Mouse (Mus musculus): ENCODE measurements around the gene Nacc2. TPM values are rescaled to one million over a fixed set of nuclear protein-coding genes. Genes with fewer than 3 reads are reported as not detected.

Nacc2 gene
- polyA plus RNA-seq (2016; fragmentation: Nextera tagmentation; extraction: Ambion mirVana): 5.1 and 5.4 TPM in 2 replicates

DNA sequence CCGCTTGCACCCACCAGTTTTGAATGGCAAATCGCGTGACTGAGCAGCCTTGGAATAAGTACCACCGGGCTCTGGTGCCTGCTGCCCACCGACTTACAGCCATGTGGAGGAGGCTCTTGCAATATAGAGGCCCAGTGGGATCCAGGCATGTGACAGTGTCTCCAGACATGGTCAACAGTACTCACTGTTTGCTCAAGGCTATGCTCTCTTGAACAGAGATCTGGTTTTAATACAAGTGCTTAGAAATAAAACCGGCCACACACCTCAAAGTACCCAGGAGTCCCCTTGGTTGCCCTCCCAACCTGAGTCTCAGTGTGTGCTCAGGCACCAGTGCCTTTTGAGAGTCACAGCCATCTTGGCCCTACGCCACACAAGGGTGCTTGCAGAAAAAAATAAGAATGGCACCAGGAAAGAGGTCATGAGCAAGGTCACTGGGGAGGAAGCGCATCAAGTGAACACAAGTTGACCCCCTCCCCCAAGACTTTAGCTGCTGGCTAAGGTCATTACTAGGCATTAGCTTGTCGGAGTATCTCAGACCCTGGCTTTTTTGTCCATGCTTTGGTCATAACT is at the start of gene Nacc2:
Gene Nacc2, minus strand, starts transcription at position 142 of the 570 bp plus-strand sequence.
- Histone ChIP-seq H3K4me1 (peaks cover 37% of the 10 kb centered on the region), H3K36me3 (no peaks in the 10 kb centered on the region), H3K9me3 (no peaks in the 10 kb centered on the region), H3K27me3 (ENCODE audit: insufficient read depth, poor library complexity, severe bottlenecking) (peaks cover 51% of the 10 kb centered on the region), H3K4me3 (peak within 1 kb of the TSS; percentile 85), H3K27ac (peak within 1 kb of the TSS; percentile 89)
- 23% methylated on average over 9 of the region's 9 CpGs for WGBS
- no peak for DNase-seq (ENCODE audit: low spot score)

GRCm38 (mm10) chr2:26172166-26172565 is 49.1 kb upstream of the Nacc2 start:
- H3K4me1 ChIP-seq: peaks cover 50% of the 10 kb centered on the region
- no peak for DNase-seq (ENCODE audit: low spot score)
- no peak overlapping the region for H3K4me3 ChIP-seq
- no peak overlapping the region for H3K27ac ChIP-seq
- peaks cover 58% of the 10 kb centered on the region for H3K27me3 ChIP-seq (ENCODE audit: insufficient read depth, poor library complexity, severe bottlenecking)
- H3K9me3 ChIP-seq: no peaks in the 10 kb centered on the region
- WGBS: 80% methylated on average over 2 of the region's 2 CpGs
- H3K36me3 ChIP-seq: no peaks in the 10 kb centered on the region

- Histone ChIP-seq H3K4me3 (no peak overlapping the region), H3K27me3 (ENCODE audit: insufficient read depth, poor library complexity, severe bottlenecking) (peaks cover 53% of the 10 kb centered on the region), H3K9me3 (no peaks in the 10 kb centered on the region), H3K27ac (no peak overlapping the region), H3K36me3 (no peaks in the 10 kb centered on the region), H3K4me1 (peaks cover 32% of the 10 kb centered on the region)
- DNase-seq (ENCODE audit: low spot score): no peak
- WGBS: 61% methylated on average over 2 of the region's 2 CpGs
Observed at GRCm38 (mm10) chr2:26170376-26170775, 47.4 kb upstream of the Nacc2 start.

DNA sequence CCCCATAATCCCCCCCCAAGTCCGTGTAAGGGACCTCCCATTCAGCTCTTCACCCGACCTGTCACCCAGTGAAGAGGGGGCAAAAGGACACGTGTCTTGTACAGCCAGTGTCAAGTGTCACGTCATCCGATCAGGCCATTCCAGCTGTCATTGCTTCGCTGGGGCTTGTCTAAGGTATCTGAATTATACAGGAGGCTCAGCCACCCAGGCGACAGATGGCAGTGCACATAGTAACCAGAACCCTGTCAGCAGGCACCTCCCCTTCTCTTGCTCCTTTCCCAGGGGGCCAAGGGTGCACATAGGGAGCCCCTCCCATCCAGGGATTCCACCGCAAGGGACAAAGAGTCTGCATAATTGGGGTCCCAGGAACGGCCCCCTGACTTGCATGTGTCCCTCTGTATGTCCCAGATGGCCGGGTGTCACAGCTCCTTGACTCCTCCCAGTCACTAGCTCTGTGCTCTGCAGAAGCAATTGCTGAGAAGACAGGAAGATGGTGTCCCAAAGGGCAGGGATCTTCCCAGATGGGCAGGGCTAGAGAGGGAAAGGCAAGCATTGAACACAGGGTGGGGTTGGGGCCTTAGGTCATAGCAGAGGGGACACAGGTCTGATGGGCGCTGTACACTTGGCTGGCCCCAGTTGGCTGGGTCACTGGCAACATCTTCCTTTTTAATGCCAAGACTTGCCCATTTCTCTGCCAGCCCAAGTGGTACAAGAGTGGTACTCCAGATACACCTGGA is 46.0 kb upstream of the Nacc2 start:
- H3K4me3 ChIP-seq: 0 out of 2 replicates have a peak overlapping the region, but pooled peaks have one; percentile 6
- 30% methylated on average over 11 of the region's 11 CpGs for WGBS
- peak overlapping the region; percentile 17; the same call in 1 of the 2 replicates for H3K27ac ChIP-seq
- no peak for DNase-seq (ENCODE audit: low spot score)
- no peaks in the 10 kb centered on the region for H3K36me3 ChIP-seq
- H3K9me3 ChIP-seq: no peaks in the 10 kb centered on the region
- peaks cover 26% of the 10 kb centered on the region for H3K4me1 ChIP-seq
- H3K27me3 ChIP-seq (ENCODE audit: insufficient read depth, poor library complexity, severe bottlenecking): peaks cover 53% of the 10 kb centered on the region

DNA sequence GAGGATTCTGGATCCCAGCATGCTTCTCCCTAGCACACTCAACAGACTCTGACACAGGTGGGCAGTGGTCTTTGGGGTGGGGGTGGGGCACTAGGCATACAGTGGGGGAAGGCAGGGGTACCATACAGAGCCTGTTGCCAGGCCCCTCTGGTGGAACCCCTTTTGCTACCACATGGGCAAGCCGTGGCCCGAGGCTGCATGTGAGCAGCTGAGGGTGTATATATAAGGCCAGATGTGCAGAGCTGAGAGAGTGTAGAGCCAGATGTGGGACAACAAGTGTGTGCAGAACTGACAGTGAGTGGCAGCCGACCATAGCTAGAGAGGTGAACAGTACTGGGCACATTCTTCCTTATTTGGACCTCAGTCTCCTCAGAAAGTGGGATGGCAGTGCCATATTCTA is 43.9 kb upstream of the Nacc2 start:
- DNase-seq (ENCODE audit: low spot score): no peak
- Histone ChIP-seq H3K27me3 (ENCODE audit: insufficient read depth, poor library complexity, severe bottlenecking) (peaks cover 48% of the 10 kb centered on the region), H3K4me3 (no peak overlapping the region), H3K36me3 (no peaks in the 10 kb centered on the region), H3K9me3 (no peaks in the 10 kb centered on the region), H3K4me1 (peaks cover 26% of the 10 kb centered on the region), H3K27ac (no peak overlapping the region)
- WGBS: 89% methylated on average over 3 of the region's 3 CpGs

DNA sequence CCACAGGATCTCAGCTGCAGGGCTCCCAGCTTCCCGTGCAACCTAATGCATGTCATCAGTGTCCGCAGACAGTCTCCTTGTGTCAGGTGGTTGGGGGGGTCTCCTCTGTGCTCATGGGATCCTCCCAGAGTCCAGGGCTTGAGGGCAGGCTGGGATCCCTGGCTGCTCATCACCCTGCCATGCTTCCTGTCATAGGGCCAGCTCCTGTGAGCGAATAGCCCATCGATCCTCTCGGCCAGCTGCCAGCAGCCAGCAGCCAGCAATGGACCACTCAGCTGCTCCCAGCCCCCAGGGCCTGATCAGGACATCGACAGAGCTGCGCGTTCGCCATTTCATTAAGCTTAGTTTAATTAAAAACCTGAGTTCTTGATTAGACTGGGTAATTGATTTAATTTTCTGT is 35.0 kb upstream of the Nacc2 start:
- no peak overlapping the region for H3K4me3 ChIP-seq
- H3K9me3 ChIP-seq: no peaks in the 10 kb centered on the region
- no peaks in the 10 kb centered on the region; the same call in 1 of the 2 replicates for H3K4me1 ChIP-seq
- H3K36me3 ChIP-seq: no peaks in the 10 kb centered on the region
- no peak for DNase-seq (ENCODE audit: low spot score)
- peaks cover 10% of the 10 kb centered on the region; the same call in 1 of the 2 replicates for H3K27me3 ChIP-seq (ENCODE audit: insufficient read depth, poor library complexity, severe bottlenecking)
- H3K27ac ChIP-seq: no peak overlapping the region
- 90% methylated on average over 9 of the region's 9 CpGs for WGBS

DNA sequence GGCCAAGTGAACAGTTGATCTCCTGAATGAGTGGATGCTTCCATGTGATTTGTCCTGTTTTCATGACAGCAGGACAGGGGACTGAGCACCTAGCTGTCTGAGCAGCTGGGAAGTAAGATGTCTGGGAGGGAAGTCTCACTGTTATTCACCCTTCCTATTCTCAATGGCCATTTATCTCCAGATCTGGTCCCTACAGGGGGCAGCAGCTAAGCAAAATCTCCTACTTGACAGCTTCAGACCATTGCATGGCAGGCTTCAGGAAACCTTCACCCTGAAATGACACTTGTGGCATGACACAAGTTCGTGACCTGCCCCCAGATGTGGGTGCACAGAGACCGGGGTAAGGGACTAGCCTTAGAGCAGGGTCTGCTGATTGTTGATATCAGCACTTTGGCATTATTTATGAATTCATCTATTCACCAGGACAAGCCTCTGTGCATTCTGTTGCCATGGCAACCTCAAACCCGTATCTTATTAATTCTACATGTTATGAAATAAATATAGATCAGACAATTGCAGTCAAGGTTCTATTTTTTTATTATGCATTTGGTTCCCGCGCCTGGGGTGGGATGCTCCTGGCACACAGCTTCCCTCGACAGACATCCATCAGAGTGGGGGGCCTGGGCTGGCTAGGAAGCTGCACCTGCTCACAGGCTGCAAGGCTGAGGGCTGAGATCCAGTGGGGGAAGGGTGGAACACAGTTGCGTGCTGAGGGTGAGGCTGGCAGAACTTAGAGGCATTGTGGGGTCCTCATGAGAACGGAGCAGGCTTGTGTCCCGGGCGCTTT is 33.4 kb upstream of the Nacc2 start:
- WGBS: 79% methylated on average over 10 of the region's 10 CpGs
- no peak for DNase-seq (ENCODE audit: low spot score)
- H3K36me3 ChIP-seq: no peaks in the 10 kb centered on the region
- no peaks in the 10 kb centered on the region for H3K9me3 ChIP-seq
- no peaks in the 10 kb centered on the region; the same call in 1 of the 2 replicates for H3K4me1 ChIP-seq
- H3K4me3 ChIP-seq: no peak overlapping the region
- no peak overlapping the region for H3K27ac ChIP-seq
- peaks cover 6% of the 10 kb centered on the region; the same call in 1 of the 2 replicates for H3K27me3 ChIP-seq (ENCODE audit: insufficient read depth, poor library complexity, severe bottlenecking)

DNA sequence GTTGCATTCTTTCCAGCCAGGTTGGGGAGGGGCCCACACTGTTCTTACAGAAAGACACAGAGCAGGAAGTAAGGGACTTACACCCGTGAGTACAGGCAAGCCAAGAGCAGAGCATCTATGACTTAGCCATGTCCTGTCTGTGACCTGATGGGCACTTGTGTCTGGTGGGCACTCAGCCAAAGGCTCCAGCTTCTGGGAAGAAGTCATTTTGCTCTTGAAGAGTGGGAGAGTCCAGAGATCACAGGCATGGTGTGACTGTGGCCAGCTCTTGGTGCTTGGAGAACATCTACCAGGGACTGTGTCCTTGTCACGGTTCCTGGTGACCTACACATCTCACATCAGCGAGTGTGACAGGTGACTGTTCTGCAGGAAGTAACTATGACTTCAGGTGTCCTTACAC is 32.7 kb upstream of the Nacc2 start:
- H3K4me3 ChIP-seq: no peak overlapping the region
- 56% methylated on average over 3 of the region's 3 CpGs for WGBS
- H3K36me3 ChIP-seq: no peaks in the 10 kb centered on the region
- no peak overlapping the region for H3K27ac ChIP-seq
- no peaks in the 10 kb centered on the region for H3K9me3 ChIP-seq
- H3K27me3 ChIP-seq (ENCODE audit: insufficient read depth, poor library complexity, severe bottlenecking): peaks cover 6% of the 10 kb centered on the region; the same call in 1 of the 2 replicates
- no peak for DNase-seq (ENCODE audit: low spot score)
- H3K4me1 ChIP-seq: no peaks in the 10 kb centered on the region; the same call in 1 of the 2 replicates

DNA sequence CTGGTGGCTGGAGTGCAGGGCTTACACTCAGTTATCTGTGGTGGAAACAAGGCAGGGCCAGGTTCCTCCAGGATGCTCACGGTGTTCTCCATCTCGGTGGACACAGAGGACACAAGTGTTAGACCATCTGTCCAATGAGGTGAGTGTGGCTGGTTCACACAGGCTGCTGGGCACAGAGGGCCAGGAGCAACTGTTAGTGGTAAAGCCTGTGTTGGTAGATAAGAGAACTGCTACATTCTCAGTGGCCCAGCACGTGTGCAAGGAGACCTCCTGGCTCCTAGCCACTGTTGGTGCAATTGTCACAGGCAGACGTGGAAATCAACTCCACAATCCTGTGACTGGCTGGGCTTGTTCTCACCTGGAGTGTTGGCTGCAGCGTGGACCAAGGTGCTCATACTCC is 31.6 kb upstream of the Nacc2 start:
- Histone ChIP-seq H3K27me3 (ENCODE audit: insufficient read depth, poor library complexity, severe bottlenecking) (peaks cover 6% of the 10 kb centered on the region; the same call in 1 of the 2 replicates), H3K4me3 (no peak overlapping the region), H3K4me1 (no peaks in the 10 kb centered on the region; the same call in 1 of the 2 replicates), H3K27ac (no peak overlapping the region), H3K9me3 (no peaks in the 10 kb centered on the region), H3K36me3 (no peaks in the 10 kb centered on the region)
- no peak for DNase-seq (ENCODE audit: low spot score)
- 54% methylated on average over 5 of the region's 5 CpGs for WGBS

GRCm38 (mm10) chr2:26153909-26154340 is 30.9 kb upstream of the Nacc2 start:
- Histone ChIP-seq H3K27me3 (ENCODE audit: insufficient read depth, poor library complexity, severe bottlenecking) (peaks cover 6% of the 10 kb centered on the region; the same call in 1 of the 2 replicates), H3K4me3 (no peak overlapping the region), H3K27ac (no peak overlapping the region), H3K4me1 (no peaks in the 10 kb centered on the region; the same call in 1 of the 2 replicates), H3K36me3 (no peaks in the 10 kb centered on the region), H3K9me3 (no peaks in the 10 kb centered on the region)
- DNase-seq (ENCODE audit: low spot score): no peak
- 7% methylated on average over 4 of the region's 4 CpGs for WGBS

DNA sequence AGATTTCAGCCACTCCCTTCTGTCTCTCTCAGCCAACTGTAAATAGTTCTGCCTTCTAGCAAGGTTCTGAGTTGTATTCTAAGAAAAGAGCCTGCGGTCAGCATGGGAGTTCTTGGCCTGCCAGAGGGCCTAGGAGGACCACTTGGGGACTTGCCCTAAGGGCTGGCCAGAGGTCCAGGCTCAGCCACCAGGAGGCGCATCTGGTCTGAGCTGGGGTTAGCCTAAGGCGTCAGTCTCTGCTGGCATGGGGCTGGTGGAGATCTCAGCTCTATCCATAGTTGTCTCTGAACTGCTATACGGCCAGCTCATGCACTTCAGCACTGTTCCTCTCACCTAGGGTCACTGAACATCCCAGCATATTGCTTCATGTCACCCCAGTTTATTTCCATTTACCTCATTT is 30.3 kb upstream of the Nacc2 start:
- 30% methylated on average over 4 of the region's 4 CpGs for WGBS
- Histone ChIP-seq H3K4me3 (no peak overlapping the region), H3K4me1 (no peaks in the 10 kb centered on the region; the same call in 1 of the 2 replicates), H3K9me3 (no peaks in the 10 kb centered on the region), H3K27me3 (ENCODE audit: insufficient read depth, poor library complexity, severe bottlenecking) (peaks cover 6% of the 10 kb centered on the region; the same call in 1 of the 2 replicates), H3K36me3 (no peaks in the 10 kb centered on the region), H3K27ac (no peak overlapping the region)
- DNase-seq (ENCODE audit: low spot score): peak; percentile 76

DNA sequence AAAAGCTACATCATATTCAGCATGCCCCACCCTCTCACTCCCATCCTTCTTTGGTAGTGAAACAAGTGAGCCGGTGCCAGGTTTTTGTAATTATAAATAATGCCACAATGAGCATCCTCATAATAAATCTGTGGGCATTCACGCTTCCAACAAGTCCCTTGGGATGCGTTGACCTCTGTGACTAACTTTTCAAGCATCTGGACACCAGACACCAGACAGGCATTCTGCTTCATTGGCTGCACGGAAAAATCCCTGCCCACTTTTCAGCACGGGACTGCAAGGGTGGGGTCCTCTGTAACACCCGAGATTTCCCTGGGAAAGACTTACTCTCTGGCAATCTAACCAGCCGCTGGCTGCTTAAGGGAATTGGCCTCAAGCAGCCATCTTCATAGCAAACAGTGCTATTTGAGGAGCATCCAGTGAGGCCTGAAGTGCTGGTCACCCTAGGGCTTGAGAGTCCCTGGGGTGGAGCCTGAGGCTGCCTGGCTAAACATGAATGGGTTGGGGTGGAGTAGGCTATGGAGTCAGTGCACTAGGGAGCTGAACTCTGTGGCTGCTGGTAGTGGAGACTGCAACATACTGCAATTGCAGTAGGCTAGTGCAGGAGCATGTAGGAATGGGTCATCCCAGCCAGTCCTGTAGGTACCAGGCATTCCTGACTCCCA is 24.8 kb upstream of the Nacc2 start:
- WGBS: 52% methylated on average over 7 of the region's 7 CpGs

More for the DNA sequence above, 24.8 kb upstream of the Nacc2 start:
- Histone ChIP-seq H3K4me1 (peaks cover 8% of the 10 kb centered on the region; the same call in 1 of the 2 replicates), H3K27me3 (ENCODE audit: insufficient read depth, poor library complexity, severe bottlenecking) (no peaks in the 10 kb centered on the region), H3K36me3 (no peaks in the 10 kb centered on the region), H3K4me3 (no peak overlapping the region), H3K9me3 (no peaks in the 10 kb centered on the region), H3K27ac (no peak overlapping the region)
- DNase-seq (ENCODE audit: low spot score): no peak

Measured in heart, embryonic 10.5 days (tissue).